Mouse (Mus musculus): ENCODE measurements at regions not wholly inside any gene's neighbourhood (a gene's known extent, or its start where the extent isn't known, plus 50 kb on each side); places are given as distances from the start of the nearest gene placed in this dataset.

DNA sequence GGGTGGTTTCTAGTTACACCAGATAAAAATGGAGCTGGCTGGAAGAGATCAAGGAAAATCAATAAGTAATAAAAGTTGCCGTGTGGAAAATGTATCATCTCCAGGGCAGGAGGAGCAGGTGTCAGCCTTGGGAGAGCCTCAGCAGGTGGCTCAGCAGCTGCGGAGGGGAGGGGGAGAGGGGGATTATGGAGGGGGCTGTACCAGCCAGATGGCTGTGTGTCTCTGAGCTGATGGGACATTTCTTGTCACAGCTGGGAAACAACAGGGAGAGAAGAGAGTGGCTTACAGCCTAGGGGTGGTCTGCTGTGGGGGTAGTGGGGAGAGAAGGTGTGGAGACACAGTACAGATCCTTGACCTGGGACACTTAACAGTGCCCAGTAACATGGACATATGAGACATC lies 116.5 kb downstream of the Matn1 start:
- no peak overlapping the region for H3K9ac ChIP-seq (replicated peaks)
- no peak overlapping the region for H3K27ac ChIP-seq (replicated peaks)
- peak; percentile 26; the same call in 1 of the 2 replicates for ATAC-seq (replicated peaks)
- no peak overlapping the region for H3K4me2 ChIP-seq (replicated peaks)
- no peaks in the 10 kb centered on the region for H3K9me3 ChIP-seq
- no peak overlapping the region for H3K4me3 ChIP-seq
- H3K4me1 ChIP-seq, result peaks cover 12% of the 10 kb centered on the region
- WGBS, result 22% methylated on average over 2 of the region's 2 CpGs
- H3K36me3 ChIP-seq, result no peaks in the 10 kb centered on the region
- H3K27me3 ChIP-seq, result no peaks in the 10 kb centered on the region

DNA sequence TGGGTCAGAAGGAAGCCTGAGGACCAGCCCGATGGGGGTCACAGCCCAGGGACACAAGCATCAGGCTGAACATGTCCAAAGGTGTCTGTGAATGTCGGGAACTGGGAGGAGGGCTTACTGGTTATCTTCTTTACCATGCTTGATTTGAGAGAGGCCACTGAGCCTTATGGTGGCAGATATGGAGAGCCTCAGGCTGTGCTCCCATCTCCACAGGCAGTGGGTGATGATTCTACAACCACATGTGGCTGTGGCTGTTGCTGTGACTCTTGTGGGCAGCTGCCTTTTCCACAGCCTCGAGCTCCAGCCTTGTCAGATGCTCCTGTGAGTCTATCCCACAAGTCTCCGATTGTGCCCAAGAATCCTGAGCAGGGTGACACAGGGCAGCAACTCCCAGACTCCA lies 118.4 kb downstream of the Matn1 start:
- Histone ChIP-seq H3K27me3 (no peaks in the 10 kb centered on the region), H3K9ac (replicated peaks) (no peak overlapping the region), H3K9me3 (no peaks in the 10 kb centered on the region), H3K4me2 (replicated peaks) (no peak overlapping the region), H3K4me1 (peaks cover 29% of the 10 kb centered on the region), H3K4me3 (no peak overlapping the region), H3K27ac (replicated peaks) (no peak overlapping the region), H3K36me3 (no peaks in the 10 kb centered on the region)
- no peak for ATAC-seq (replicated peaks)
- WGBS, result 81% methylated on average over 4 of the region's 4 CpGs

DNA sequence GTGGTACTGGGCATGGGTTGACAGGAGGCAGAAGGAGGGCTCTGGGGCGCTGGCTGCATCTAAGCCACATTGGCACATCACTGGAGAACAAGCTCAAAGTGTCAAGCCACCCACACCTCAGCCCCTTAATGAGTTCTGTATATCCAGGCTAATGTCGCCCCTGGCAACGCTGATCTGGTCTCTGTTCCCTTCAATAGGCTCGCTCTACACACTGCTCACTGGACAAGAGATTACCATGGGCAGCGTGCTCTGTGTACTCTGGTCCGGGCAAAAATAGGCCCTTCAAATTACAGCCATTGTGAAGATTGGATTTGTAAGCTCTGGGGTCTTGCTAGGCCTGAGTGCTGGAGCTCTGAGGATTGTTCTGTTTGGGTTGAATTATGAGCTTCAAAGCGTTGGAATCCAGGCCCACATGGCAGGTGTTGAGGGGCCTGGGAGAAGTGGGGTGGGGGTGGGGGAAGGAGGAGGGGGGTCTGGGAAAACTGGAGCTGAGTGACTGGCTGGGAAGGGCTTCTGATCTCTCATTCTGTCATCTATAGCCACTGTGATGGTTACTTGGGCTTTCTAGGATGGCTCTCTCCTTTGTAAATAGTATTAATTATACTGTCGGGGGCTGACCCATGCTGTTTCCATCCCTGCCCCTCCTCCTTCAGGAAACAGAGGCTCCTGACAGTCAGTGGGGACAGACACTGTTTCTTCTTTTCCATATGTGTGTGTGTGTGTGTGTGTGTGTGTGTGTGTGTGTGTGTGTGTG lies 122.2 kb downstream of the Matn1 start:
- H3K4me3 ChIP-seq, result no peak overlapping the region
- H3K27me3 ChIP-seq, result no peaks in the 10 kb centered on the region
- no peaks in the 10 kb centered on the region for H3K9me3 ChIP-seq
- H3K9ac ChIP-seq (replicated peaks), result no peak overlapping the region
- no peak overlapping the region for H3K4me2 ChIP-seq (replicated peaks)
- ATAC-seq (replicated peaks), result peak; percentile 90
- peak overlapping the region; percentile 65 for H3K27ac ChIP-seq (replicated peaks)
- H3K36me3 ChIP-seq, result no peaks in the 10 kb centered on the region
- 10% methylated on average over 8 of the region's 8 CpGs for WGBS
- peaks cover 18% of the 10 kb centered on the region for H3K4me1 ChIP-seq

DNA sequence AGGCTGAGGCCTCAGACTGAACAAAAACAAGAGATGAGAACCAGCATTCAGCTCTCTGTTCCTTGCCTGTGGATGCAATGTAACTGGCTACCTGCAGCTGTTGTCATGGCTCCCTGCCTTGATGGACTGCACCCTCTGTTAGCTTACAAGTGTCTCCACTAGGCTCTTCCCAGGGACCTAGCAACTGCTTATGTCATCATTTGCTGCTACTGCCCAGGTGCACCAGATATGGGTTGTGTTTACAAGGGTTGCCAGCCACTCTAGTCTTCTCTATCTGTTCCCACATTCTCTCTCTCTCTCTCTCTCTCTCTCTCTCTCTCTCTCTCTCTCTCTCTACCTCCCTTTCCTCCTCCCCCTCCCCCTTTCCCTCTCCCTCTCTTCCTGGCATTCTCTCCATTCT lies 126.4 kb downstream of the Matn1 start:
- ATAC-seq (replicated peaks), result no peak
- H3K36me3 ChIP-seq, result no peaks in the 10 kb centered on the region

DNA sequence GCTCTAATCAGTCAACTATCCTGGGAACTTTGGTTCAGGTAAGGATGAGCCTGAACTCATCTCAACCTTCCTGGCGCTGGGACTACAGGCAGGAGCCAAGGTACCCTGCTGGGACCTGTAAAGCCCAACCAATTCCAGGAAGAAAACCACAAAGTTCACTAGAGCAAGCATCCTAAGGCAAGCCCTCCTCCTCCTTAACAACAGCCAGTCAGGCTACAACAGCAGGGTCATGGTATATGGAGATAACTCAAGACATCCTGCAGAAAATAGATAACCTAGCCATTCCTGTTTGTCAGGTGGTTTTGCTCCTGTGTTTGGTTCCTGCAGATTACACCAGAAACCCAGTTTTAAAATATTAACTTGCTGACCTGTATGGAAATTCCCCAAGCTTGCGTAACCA lies 128.4 kb downstream of the Matn1 start:
- no peak for ATAC-seq (replicated peaks)
- no peak overlapping the region for H3K4me3 ChIP-seq
- H3K9me3 ChIP-seq, result no peaks in the 10 kb centered on the region
- H3K4me2 ChIP-seq (replicated peaks), result no peak overlapping the region
- 95% methylated on average over 2 of the region's 2 CpGs for WGBS
- H3K27ac ChIP-seq (replicated peaks), result no peak overlapping the region
- H3K4me1 ChIP-seq, result 0 out of 2 replicates have a peak, but pooled peaks cover 3% of the 10 kb centered on the region
- H3K36me3 ChIP-seq, result no peaks in the 10 kb centered on the region
- no peaks in the 10 kb centered on the region for H3K27me3 ChIP-seq
- H3K9ac ChIP-seq (replicated peaks), result no peak overlapping the region

More for the DNA sequence above, 126.4 kb downstream of the Matn1 start:
- Histone ChIP-seq H3K27me3 (no peaks in the 10 kb centered on the region), H3K9me3 (no peaks in the 10 kb centered on the region), H3K4me2 (replicated peaks) (no peak overlapping the region), H3K4me1 (peaks cover 21% of the 10 kb centered on the region), H3K27ac (replicated peaks) (no peak overlapping the region), H3K4me3 (no peak overlapping the region), H3K9ac (replicated peaks) (no peak overlapping the region)

DNA sequence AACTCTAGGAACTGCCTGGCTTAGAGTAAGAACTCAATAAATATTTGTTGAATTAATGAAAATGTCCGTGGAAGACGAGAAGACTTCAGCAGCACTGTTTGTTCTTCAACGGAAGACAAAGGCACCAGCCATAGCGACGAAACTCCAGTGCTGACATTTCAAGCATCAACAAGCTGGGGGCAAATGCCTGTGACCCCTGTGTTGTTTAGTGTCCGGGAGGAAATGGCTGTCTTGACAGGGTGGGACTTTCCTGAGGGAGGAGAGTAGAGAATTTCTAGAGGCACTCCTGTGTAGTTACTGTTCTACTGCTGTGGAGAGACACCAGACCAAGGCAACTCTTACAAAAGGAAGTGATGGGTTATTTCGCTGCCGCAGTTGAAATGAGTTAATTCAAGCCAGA lies 129.2 kb downstream of the Matn1 start:
- H3K27ac ChIP-seq (replicated peaks), result no peak overlapping the region
- no peak overlapping the region for H3K4me2 ChIP-seq (replicated peaks)
- no peaks in the 10 kb centered on the region for H3K27me3 ChIP-seq
- no peaks in the 10 kb centered on the region for H3K9me3 ChIP-seq
- 71% methylated on average over 8 of the region's 8 CpGs for WGBS
- H3K4me3 ChIP-seq, result no peak overlapping the region
- H3K36me3 ChIP-seq, result no peaks in the 10 kb centered on the region
- H3K4me1 ChIP-seq, result 0 out of 2 replicates have a peak, but pooled peaks cover 8% of the 10 kb centered on the region
- ATAC-seq (replicated peaks), result no peak
- no peak overlapping the region for H3K9ac ChIP-seq (replicated peaks)

DNA sequence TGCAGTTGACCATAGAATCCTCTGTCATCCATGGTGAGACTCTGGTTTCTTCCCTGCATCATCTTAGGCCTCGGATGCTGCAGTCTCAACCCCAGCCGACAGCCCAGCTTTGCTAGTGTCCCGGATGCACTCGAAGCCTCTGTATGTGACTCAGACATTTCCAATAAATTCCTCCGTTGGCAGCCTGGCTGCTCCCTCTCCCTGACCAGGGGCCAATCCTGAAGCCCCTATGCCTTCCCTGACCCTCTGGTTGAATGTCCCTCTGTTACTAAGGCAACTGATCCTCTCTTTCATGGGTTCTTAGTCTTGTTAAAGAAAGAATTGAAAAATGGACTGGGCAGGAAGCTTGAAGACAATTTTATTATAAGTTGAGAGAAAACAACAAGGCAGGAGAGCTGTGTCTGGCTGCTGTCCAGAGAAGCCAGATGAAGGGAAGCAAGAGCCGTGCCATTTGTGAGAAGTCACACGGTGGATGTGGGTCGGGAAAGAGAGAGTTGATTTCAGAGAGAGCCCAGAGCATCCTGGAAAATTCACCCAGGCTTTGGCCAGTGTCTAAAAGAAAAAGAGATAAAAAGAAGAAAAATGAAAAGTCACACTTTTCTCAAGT lies 131.2 kb downstream of the Matn1 start:
- Histone ChIP-seq H3K9ac (replicated peaks) (no peak overlapping the region), H3K4me1 (peaks cover 19% of the 10 kb centered on the region), H3K27ac (replicated peaks) (no peak overlapping the region), H3K4me2 (replicated peaks) (no peak overlapping the region), H3K9me3 (no peaks in the 10 kb centered on the region), H3K36me3 (no peaks in the 10 kb centered on the region), H3K4me3 (no peak overlapping the region), H3K27me3 (no peaks in the 10 kb centered on the region)
- 21% methylated on average over 8 of the region's 8 CpGs for WGBS
- no peak for ATAC-seq (replicated peaks)

DNA sequence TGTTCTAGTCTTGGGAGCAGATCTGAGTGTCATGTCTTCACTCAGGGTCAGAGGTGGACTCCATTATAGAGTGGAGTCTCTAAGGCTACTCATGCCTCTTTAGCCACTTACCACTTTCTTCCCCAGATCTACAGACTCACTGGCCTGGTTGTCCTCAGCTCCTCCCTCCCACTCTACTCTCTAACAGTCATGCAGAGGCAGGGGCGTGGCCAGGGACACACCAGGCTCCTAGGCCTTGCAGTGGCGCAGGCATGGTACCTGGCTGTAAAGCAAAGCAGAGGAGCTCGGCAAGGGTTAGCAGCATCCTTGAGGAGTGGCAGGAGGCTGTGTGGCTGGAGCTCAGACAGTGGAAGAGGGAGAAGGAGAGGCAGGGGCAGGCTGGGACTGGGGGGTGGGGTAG lies 132.4 kb downstream of the Matn1 start:
- Histone ChIP-seq H3K4me3 (no peak overlapping the region), H3K27ac (replicated peaks) (no peak overlapping the region), H3K4me1 (peaks cover 22% of the 10 kb centered on the region), H3K4me2 (replicated peaks) (no peak overlapping the region), H3K36me3 (no peaks in the 10 kb centered on the region), H3K27me3 (no peaks in the 10 kb centered on the region), H3K9me3 (no peaks in the 10 kb centered on the region), H3K9ac (replicated peaks) (no peak overlapping the region)
- ATAC-seq (replicated peaks), result no peak
- WGBS, result 80% methylated on average over 3 of the region's 3 CpGs

DNA sequence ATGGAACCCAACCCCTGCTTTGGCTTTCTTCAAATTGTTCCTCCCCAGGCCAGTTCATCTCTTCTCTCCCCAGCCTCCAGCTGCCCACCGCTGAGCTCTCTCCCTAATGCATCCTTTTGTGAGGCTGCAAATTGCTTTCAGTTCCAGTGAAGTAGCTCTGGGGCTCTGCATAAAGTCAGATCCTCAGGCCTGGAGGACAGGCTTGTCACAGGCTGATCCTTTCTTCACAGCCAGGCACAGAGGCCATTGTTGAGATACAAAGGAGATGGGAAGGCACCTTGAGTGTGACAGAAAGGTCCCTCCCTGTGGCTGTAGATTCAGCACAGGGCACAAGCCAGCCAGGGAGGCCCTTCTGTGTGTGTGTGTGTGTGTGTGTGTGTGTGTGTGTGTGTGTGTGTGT lies 135.9 kb downstream of the Matn1 start:
- no peak for ATAC-seq (replicated peaks)
- 0% methylated on average over 1 of the region's 1 CpGs for WGBS
- Histone ChIP-seq H3K4me2 (replicated peaks) (no peak overlapping the region), H3K27me3 (no peaks in the 10 kb centered on the region), H3K4me1 (peaks cover 25% of the 10 kb centered on the region), H3K9ac (replicated peaks) (no peak overlapping the region), H3K36me3 (no peaks in the 10 kb centered on the region), H3K27ac (replicated peaks) (peak overlapping the region; percentile 54; the same call in 1 of the 2 replicates), H3K9me3 (no peaks in the 10 kb centered on the region), H3K4me3 (no peak overlapping the region)

DNA sequence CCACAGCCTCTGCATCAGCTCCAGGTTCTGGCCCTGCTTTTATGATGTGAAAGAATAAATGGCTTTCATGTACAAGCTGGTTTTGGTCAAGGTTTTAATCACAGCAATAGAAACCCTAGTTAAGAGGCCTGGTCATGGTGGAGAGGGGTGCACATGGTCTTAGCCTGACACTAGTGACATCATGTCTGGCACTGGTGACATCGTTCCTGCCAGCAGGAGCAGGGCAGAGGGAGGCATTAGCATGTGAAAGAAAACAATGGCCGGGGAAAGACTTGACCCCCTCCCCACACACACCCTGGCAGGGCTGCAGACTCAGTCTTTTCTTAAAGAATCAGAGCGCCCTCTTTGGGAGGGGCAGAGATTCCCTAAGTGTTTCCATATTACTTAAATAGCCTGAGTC lies 139.2 kb downstream of the Matn1 start:
- Histone ChIP-seq H3K27ac (replicated peaks) (no peak overlapping the region; the same call in 1 of the 2 replicates), H3K27me3 (no peaks in the 10 kb centered on the region), H3K4me2 (replicated peaks) (no peak overlapping the region), H3K4me1 (peaks cover 17% of the 10 kb centered on the region), H3K4me3 (no peak overlapping the region), H3K9ac (replicated peaks) (no peak overlapping the region), H3K36me3 (no peaks in the 10 kb centered on the region), H3K9me3 (no peaks in the 10 kb centered on the region)
- WGBS, result 28% methylated on average over 3 of the region's 3 CpGs
- peak; percentile 43; the same call in 1 of the 2 replicates for ATAC-seq (replicated peaks)

DNA sequence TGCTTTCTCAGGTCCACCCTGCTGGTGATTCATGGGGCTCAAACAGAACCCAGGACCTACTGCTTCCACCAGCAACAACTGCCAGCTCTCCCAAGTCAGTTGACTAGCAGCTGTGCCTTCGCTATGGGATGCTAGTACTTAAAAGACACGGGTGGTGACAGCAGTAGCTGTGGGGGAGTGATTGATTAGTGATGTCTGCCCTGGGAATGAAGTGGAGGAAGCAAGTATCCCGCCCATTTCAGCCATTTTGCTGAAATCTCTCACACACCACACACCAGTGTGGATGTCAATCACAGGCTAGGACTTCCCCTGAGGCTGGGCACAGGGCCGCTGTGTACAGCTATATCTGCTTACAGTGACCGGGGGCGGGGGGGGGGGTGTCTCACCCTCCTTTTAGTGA lies 153.2 kb downstream of the Matn1 start:
- no peak for ATAC-seq (replicated peaks)
- Histone ChIP-seq H3K27ac (replicated peaks) (no peak overlapping the region), H3K4me1 (peaks cover 3% of the 10 kb centered on the region; the same call in 1 of the 2 replicates), H3K9ac (replicated peaks) (no peak overlapping the region), H3K4me2 (replicated peaks) (no peak overlapping the region), H3K27me3 (no peaks in the 10 kb centered on the region), H3K9me3 (no peaks in the 10 kb centered on the region), H3K4me3 (no peak overlapping the region), H3K36me3 (no peaks in the 10 kb centered on the region)
- WGBS, result 69% methylated on average over 6 of the region's 6 CpGs

DNA sequence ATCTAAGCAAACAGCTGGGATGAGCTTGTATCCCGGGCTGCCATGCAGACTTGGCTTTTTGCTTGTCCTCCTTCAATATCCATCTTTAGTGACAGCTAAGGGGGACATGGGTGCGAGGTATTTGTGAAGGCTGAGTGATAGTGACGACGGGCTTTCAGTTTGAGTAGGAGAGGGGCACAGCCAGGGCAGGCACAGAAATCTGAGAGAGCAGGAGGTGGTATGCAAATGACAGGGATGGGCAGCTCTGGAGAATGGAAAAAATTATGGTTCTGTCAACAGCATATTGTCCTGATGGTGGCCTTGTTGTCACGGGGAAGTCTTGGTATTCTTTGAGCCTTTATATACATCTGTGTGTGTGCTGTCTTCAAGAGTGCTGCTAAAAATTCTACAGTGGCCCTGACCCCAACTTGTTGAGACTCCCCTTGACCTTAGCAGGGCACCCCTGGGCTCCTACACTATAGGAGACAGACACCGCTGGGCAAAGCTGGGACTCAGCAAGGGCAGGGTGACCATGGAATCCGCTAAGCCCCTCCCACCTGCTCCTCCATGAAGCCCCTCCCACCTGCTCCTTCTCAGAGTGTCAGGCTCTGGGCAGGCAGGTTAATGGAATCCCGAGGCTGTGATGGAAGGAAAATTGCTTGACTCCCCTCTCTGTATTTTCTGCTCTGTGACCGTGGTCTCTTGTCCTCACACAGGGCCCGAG lies 156.1 kb downstream of the Matn1 start:
- Histone ChIP-seq H3K4me3 (no peak overlapping the region), H3K36me3 (no peaks in the 10 kb centered on the region), H3K27me3 (no peaks in the 10 kb centered on the region), H3K4me2 (replicated peaks) (no peak overlapping the region), H3K9ac (replicated peaks) (no peak overlapping the region), H3K9me3 (no peaks in the 10 kb centered on the region), H3K4me1 (peaks cover 3% of the 10 kb centered on the region; the same call in 1 of the 2 replicates), H3K27ac (replicated peaks) (no peak overlapping the region)
- WGBS, result 42% methylated on average over 10 of the region's 10 CpGs
- no peak for ATAC-seq (replicated peaks)
